Mouse (Mus musculus) ES-E14 (cell line): ENCODE measurements around the gene Mast4. TPM values are rescaled to one million over a fixed set of nuclear protein-coding genes. Genes with fewer than 3 reads are reported as not detected.

ENCODE experiments used
- DNase-seq: peaks from one replicate; pipeline ENCODE4 v3.0.0-alpha.2; 2013; ENCODE audit warnings: low read depth, low spot score
- H3K27ac ChIP-seq: 2 replicates; pipeline ENCODE4 v1.5.1; 2012; ENCODE audit warnings: low read depth, mild to moderate bottlenecking, low read length, moderate library complexity, mixed read lengths; ENCODE audit not compliant: poor library complexity, insufficient read depth, severe bottlenecking
- H3K36me3 ChIP-seq: 2 replicates; pipeline ENCODE4 v1.6.1; 2012; ENCODE audit warnings: mild to moderate bottlenecking, low read length, moderate library complexity, mixed read lengths; ENCODE audit not compliant: control insufficient read depth, poor library complexity, insufficient read depth, severe bottlenecking
- H3K4me1 ChIP-seq, 2 experiments: fragments of 150-350 bp in 1 of 2; sonication (generic) in 1 of 2; 2 replicates each; pipeline ENCODE4 v1.6.1; 2012; ENCODE audit warnings: low read length in 2 of 2, mild to moderate bottlenecking in 1 of 2, mixed read lengths in 1 of 2; ENCODE audit not compliant: control insufficient read depth in 2 of 2, insufficient read depth in 2 of 2, poor library complexity in 1 of 2
- H3K4me3 ChIP-seq, 2 experiments: fragments of 150-350 bp in 1 of 2; sonication (generic) in 1 of 2; 2 replicates each; pipeline ENCODE4 v1.5.1; 2012; ENCODE audit warnings: low read length in 2 of 2, low read depth in 1 of 2, mild to moderate bottlenecking in 1 of 2, mixed read lengths in 1 of 2; ENCODE audit not compliant: insufficient read depth in 1 of 2, poor library complexity in 1 of 2, severe bottlenecking in 1 of 2
- H3K9ac ChIP-seq: 2 replicates; pipeline ENCODE4 v1.6.1; 2012; ENCODE audit warnings: low read depth, mild to moderate bottlenecking, low read length, mixed read lengths; ENCODE audit not compliant: poor library complexity, insufficient read depth, severe bottlenecking
- H3K9me3 ChIP-seq: fragments of 150-350 bp; sonication (generic); 2 replicates; pipeline ENCODE4 v1.6.1; 2012; ENCODE audit warnings: low read depth, mild to moderate bottlenecking, low read length; ENCODE audit not compliant: control insufficient read depth, insufficient read depth
- CHD2 ChIP-seq: IDR thresholded peaks from 2 replicates; pipeline ENCODE4 v1.6.1; 2014; ENCODE audit warnings: mild to moderate bottlenecking, low read depth, low read length, inconsistent platforms
- HCFC1 ChIP-seq: IDR thresholded peaks from 2 replicates; pipeline ENCODE4 v1.6.1; 2012; ENCODE audit warnings: low read length, inconsistent platforms, borderline replicate concordance; ENCODE audit not compliant: insufficient read depth
- MAFK ChIP-seq: IDR thresholded peaks from 2 replicates; pipeline ENCODE4 v1.6.1; 2014; ENCODE audit warnings: mild to moderate bottlenecking, low read depth, low read length, inconsistent platforms; ENCODE audit not compliant: insufficient read depth
- ZC3H11A ChIP-seq: IDR thresholded peaks from 2 replicates; pipeline ENCODE4 v1.6.1; 2012; ENCODE audit warnings: low read depth, mild to moderate bottlenecking, inconsistent platforms, low read length, borderline replicate concordance
- ZNF384 ChIP-seq: IDR thresholded peaks from 2 replicates; pipeline ENCODE4 v1.6.1; 2012; ENCODE audit warnings: low read depth, low read length, inconsistent platforms
- in situ Hi-C, 2 experiments: fragments of 600-800 bp; cut with MboI; formaldehyde crosslinking; loops; one replicate each; pipeline ENCODE4 v1.15.1; 2025; ENCODE audit warnings: low sequenced_read_pairs in 2 of 2, inconsistent platforms in 1 of 2; ENCODE audit not compliant: unreplicated experiment in 2 of 2
- total RNA-seq: library from RNA; depleted of rRNA; stranded (reverse); fragments of 300-350 nt; gene quantifications from 2 replicates; pipeline ENCODE4 v1.2.3, GENCODE M21; 2012

Mast4 gene
- total RNA-seq, 1 experiment: 8.3 TPM

DNA sequence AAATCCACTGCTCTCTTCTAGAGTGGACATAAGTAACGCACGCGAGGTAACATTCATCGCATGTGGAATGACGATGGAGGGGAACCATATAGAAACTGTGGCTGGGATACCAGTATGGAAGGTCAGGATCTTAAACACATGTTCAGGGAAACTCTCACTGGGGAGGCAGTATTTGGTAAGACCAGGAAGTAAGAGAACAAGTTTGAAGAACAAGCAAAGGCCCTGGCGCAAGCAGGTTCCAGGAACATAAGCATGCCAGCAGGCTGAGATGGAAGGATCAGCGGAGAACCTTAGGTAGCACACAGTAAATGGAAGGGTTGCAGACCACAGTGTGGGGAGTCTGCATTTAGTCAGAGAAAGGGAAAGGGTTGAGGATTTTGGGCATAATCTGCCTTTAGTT, 473.6 kb downstream of the Mast4 start:
- TF ChIP-seq CHD2: no peak
- no peak for TF ChIP-seq MAFK
- no peak for TF ChIP-seq HCFC1
- no peak for TF ChIP-seq ZC3H11A
- TF ChIP-seq ZNF384: no peak
- no peak overlapping the region for H3K4me3 ChIP-seq
- H3K9me3 ChIP-seq: no peaks in the 10 kb centered on the region
- DNase-seq: no peak
- H3K9ac ChIP-seq: no peak overlapping the region
- no peak overlapping the region for H3K27ac ChIP-seq
- in situ Hi-C loops: no loop called here
- no peaks in the 10 kb centered on the region for H3K36me3 ChIP-seq
- H3K4me1 ChIP-seq: no peaks in the 10 kb centered on the region

DNA sequence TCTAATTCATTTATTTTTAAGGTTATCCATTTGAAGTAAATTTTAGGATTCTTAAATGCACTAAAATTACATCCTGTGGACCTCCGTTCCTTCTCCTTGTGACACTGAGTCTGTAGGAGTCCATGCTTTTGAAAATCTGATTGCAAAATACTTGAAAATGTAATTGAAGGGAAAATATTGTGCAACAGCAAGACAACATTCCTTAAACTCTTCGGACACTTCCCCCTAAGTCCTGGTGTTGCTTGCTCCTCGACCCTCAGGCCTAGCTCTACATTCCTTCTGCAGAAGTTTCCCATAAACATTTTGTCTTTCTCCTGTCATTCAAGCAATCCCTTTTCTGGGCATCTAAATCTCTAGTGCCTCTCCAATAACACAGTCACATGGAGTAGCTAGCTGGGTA, 474.2 kb downstream of the Mast4 start:
- no peak for DNase-seq
- Histone ChIP-seq H3K27ac (no peak overlapping the region), H3K4me3 (no peak overlapping the region), H3K4me1 (no peaks in the 10 kb centered on the region), H3K9me3 (no peaks in the 10 kb centered on the region), H3K36me3 (no peaks in the 10 kb centered on the region), H3K9ac (no peak overlapping the region)
- in situ Hi-C loops: no loop called here
- TF ChIP-seq CHD2 (no peak), HCFC1 (no peak), ZNF384 (no peak), MAFK (no peak), ZC3H11A (no peak)

DNA sequence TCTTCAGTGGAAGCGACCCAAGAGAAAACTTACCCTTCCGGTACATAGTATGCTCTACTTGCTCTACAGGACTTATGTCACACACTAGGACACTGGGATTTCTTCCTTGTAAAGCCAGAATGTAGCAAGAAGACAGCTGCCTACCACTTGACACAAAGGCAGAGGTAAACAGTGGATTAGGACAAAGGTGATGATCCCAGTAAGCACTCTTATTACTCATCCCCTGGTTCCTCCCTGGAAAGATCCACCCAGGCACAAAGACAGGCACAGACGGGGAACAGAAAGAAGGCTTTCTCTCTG, 476.8 kb downstream of the Mast4 start:
- no peak overlapping the region for H3K27ac ChIP-seq
- no peak for DNase-seq

DNA sequence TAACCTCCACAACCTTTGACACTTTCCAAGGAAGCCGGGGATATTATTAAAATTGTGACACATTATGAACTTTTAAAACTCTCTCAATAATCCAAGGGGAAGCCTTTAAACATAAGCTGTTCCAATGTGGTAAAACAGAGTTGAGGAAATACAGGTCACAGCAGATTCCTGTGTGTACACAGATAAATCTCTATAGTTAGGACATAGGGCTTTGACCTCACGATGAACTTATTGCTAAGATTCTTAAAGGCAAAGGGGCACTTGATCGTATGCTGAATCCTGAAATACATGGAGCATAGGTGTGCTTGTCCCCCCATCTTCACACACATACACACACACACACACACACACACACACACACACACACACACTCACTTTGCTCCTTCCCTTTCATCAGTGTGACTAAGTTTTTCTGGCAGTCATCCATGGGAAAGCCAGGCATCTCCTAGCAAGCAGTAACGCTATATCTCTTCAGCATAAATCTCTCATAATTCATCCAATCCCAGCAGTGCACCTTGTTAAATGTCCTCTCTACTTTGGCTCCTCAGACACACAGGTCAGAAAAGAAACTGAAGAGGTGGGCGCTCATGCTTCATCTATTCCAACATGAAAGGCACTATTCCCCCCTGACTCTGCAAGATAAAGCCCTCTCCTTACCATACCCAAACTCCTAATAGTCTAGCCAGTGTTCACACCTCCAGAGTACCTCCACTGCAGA, 477.3 kb downstream of the Mast4 start:
- DNase-seq: no peak
- H3K9ac ChIP-seq: no peak overlapping the region
- TF ChIP-seq MAFK (no peak), CHD2 (no peak), HCFC1 (no peak), ZC3H11A (no peak), ZNF384 (no peak)

More for the DNA sequence above, 476.8 kb downstream of the Mast4 start:
- Histone ChIP-seq H3K9me3 (no peaks in the 10 kb centered on the region), H3K4me3 (no peak overlapping the region), H3K4me1 (no peaks in the 10 kb centered on the region), H3K36me3 (no peaks in the 10 kb centered on the region), H3K9ac (no peak overlapping the region)
- TF ChIP-seq MAFK (no peak), ZC3H11A (no peak), CHD2 (no peak)
- in situ Hi-C loops: no loop called here

DNA sequence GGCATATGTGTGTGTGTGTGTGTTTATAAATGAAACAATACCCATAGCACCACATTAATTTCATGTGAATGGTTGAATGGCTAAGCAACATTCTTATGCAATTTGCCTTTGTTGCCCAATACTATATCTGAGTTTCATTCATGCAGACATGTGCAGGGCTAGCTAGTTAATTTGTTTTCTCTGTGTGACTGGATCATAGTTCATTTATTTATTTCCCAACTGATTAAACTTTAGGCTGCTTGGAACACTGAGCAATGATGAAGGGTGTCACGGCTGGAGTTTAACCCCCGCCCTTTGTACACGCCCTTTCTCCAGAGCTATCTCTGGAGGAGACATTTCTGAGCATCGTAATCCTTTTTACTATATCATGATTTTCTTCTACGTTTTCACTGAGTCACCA, 481.4 kb downstream of the Mast4 start:
- no peak for DNase-seq
- Histone ChIP-seq H3K9ac (no peak overlapping the region), H3K9me3 (no peaks in the 10 kb centered on the region), H3K4me3 (no peak overlapping the region), H3K4me1 (peaks cover 0 to 2% of the 10 kb centered on the region in 2 experiments; a peak in 1 of 4 replicates), H3K36me3 (no peaks in the 10 kb centered on the region), H3K27ac (no peak overlapping the region)
- in situ Hi-C loops: no loop called here
- no peak for TF ChIP-seq HCFC1
- no peak for TF ChIP-seq ZNF384
- no peak for TF ChIP-seq CHD2

More for the DNA sequence above, 477.3 kb downstream of the Mast4 start:
- in situ Hi-C loops: no loop called here
- Histone ChIP-seq H3K36me3 (no peaks in the 10 kb centered on the region), H3K4me3 (no peak overlapping the region), H3K9me3 (no peaks in the 10 kb centered on the region), H3K4me1 (no peaks in the 10 kb centered on the region), H3K27ac (no peak overlapping the region)
